Mouse (Mus musculus): Measurements from ENCODE around the gene Cenpq.

DNA sequence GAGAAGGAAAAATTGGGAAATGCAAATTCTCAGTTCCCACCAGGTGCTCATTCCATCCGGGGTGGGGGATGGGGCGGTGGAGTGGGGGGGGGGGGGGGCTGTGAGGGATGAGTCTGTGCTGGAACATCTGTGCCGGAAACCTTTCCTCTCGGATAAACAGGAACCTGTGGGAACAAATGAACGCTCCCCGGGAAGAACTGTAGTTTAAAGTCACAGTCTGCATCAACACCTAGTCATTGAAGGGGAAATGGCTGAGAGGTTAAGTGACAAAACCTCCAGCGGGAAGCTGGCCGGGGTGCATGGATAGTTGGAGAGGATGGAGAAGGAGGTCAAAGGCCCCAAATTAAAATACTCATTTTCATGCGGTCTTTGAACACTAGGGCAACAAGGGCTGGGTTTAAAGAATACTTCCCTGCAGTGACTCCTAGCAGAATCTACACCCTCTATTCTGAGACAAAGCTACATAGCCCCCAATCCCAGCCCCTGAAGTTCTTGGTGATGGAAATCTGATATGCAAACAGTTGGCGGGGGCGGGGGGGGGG, 30.7 kb downstream of the Cenpq start:
- TF ChIP-seq GATA2 (IDR thresholded peaks at IDR 0.05; ENCODE audit: borderline replicate concordance, low read depth, low read length) (no peak), TAL1 (conservative IDR thresholded peaks at IDR 0.05; ENCODE audit: low read depth, low read length) (no peak), CTCF (IDR thresholded peaks at IDR 0.05; ENCODE audit: low read depth, low read length) (no peak), GATA1 (IDR thresholded peaks at IDR 0.05; ENCODE audit: borderline replicate concordance, low read length) (no peak)

Measured in G1E (cell line).